Mouse (Mus musculus) kidney, postnatal 14 days (tissue): Measurements from ENCODE around the gene Plxdc1.

Experiments used
- DNase-seq: peaks from one replicate; pipeline ENCODE4 v3.0.0; 2022; ENCODE audit warnings: mixed read lengths

The Plxdc1 gene

GRCm38 (mm10) chr11:97985727-97986677 is at the start of gene Plxdc1:
Gene Plxdc1, minus strand, starts transcription at chr11:97986444.
- peak; percentile 51 for DNase-seq

DNA sequence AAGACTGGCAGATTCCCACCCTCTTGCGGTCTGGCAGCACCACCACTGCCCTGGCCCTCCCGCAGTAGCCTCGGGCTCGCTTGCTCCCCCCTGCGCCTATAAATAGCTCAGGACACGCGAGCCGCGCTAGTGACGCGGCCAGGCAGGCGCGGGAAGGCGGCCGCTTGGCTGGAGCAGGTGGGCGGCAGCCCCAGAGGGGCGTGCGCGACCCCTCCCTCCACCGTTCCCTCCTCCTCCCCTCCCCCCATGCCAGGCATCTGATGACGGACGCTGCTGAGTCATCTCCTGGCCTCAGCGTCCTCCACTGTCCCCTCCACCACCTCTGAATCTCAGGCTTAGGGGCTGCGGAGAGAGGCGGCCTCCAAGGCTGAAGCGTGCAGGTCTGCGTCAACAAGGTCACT is 49.7 kb upstream of the Plxdc1 start:
- DNase-seq = peak; percentile 32

GRCm38 (mm10) chr11:98034840-98035239 is 48.6 kb upstream of the Plxdc1 start:
- DNase-seq = no peak

DNA sequence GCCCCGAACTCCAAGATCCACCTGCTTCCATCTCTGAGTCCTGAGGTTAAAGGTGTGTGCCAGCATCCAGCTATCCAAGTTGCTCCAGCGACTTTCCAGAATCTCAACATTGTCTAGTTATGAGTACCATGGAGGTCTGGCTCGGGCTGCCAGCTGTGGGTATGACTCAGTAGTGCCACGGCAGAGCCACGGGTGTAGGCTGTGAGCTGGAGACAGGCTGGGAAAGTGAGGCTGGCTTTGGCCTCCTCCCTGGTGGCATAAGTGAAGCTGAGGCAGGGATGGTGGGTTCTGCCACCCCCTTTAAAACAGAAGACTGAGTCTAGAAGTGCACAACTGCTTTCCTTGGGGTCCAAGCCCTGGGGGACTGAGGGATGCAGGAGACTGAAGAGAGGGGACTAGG is 47.8 kb upstream of the Plxdc1 start:
- DNase-seq = no peak

- DNase-seq = peak; percentile 82
These were observed 45.2 kb upstream of the Plxdc1 start for GRCm38 (mm10) chr11:98031443-98031770.

DNA sequence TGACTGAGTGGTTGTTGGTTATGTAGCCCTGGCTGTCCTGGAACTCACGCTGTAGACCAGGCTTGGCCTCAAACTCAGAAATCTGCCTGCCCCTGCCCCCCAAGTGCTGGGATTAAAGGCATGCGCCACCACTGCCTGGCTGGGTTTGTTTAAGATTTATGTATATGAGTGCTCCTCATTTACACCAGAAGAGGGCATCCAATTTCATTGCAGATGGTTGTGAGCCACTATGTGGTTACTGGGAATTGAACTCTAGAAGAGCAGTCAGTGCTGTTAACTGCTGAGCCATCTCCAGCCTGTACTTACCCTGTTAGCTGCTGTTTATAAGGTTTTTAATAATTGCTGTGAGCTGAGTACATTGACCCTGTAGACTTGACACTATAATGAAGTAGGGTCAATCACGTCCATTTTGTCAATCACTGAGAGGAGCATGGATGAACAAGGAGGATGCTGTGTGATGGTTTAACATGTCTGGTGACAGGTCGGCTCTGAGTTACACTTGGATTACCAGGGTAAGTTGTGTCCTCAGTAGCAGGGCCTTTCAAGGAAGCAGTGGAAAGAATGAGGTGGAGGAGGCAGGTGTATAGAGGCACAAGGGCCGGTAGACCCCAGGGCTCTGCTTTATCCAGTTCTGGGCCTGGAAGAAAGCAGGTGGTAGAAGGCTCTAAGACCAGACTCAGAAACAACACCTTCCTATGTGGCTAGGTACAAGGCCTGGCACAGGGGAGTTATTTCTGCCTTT is 44.6 kb upstream of the Plxdc1 start:
- DNase-seq = no peak

DNA sequence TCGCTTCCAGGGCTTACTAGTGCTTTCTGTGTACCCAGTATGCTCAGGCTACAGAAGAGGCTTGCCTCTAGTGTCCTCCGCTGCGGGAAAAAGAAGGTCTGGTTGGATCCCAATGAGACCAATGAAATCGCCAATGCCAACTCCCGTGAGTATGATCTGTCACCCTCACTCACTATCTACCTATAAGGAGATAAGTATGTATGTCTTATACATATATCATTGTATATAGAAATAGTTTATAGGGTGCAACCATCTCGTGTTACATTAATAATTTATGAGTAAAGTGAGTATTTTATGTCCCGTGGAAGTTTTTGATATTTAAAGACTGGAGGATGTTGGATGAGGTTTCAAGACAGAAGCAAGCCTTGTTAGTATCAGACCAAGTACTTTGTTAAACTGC is 41.5 kb upstream of the Plxdc1 start:
- no peak for DNase-seq

- DNase-seq = no peak
These were observed 41.0 kb upstream of the Plxdc1 start for GRCm38 (mm10) chr11:98027297-98027688.

DNA sequence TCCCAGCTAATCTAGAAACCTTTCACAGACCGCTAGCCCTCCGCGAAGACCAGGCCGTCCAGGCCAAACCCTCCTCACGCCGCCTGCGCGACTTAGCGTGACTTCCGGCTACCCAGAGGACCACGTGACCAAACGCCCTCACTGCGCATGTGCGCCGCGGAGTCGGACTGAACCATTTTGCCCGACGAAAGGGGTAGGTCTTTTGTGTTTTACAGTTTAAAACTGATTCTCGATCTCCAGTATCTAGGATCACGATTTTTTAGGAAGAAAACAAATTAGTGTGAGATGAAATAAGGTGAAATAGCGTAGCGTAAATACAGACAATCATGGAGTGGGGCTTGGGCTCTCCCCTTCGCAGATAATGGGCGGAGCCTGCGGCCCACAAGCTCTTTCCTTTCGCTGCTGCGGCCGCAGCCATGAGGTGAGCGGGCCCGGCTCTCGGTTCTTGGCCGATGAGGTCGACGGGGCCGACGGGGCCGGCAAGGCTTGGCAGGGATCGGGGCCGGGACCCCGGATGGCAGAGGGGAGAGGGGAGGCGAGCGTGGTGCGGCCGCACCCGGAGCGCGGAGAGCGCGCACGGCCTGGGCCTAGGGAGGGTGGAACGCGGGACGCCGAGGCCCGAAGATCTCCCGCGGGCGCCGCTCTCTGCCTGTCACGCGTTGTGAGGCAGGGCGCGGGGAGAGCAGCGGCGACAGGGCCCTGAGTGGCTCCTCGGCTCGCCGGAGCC is 40.5 kb upstream of the Plxdc1 start, which contains the start of gene Rpl19:
Gene Rpl19 (plus strand): TSS at position 141 of the 727 bp plus-strand sequence.
- DNase-seq = peak; percentile 95

DNA sequence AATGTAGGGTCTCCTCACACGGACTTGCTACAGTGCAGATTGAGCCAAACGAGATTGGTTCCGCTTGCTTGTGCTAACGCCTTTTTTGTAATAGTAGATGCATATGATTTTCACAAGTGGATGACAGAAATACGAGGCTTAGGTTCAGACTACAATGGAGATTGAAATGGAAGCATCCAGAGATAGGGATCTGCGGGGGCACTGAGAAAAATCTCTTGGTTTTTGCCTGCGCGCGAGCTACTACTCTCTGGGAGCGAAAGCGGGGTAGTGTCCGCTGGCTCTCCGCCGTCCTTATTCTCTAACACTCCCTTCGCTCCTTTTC is 40.0 kb upstream of the Plxdc1 start:
- DNase-seq = no peak

DNA sequence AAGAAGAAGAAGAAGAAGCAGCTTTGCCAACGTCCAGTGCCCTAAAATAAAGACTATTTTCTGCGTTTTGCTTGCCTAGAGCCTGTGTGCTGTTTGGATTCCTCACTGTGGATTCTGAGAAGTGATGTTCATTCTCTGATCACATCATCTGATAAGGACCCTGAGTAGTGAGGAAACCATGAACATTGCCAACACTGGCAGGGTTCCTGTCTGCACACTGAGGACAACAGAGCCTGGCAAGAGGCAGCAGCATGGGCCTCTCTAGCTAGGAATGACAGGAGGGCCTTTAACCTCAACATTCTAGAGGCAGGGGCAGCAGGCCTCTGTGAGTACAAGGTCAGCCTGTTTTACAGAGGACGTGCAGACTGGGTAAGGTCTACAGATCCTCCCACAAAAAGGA is 38.3 kb upstream of the Plxdc1 start:
- no peak for DNase-seq

GRCm38 (mm10) chr11:98022555-98023371 is 36.5 kb upstream of the Plxdc1 start, which contains the start of gene Cacnb1:
Gene Cacnb1, minus strand, starts transcription at chr11:98023034.
- DNase-seq = peak; percentile 82

DNA sequence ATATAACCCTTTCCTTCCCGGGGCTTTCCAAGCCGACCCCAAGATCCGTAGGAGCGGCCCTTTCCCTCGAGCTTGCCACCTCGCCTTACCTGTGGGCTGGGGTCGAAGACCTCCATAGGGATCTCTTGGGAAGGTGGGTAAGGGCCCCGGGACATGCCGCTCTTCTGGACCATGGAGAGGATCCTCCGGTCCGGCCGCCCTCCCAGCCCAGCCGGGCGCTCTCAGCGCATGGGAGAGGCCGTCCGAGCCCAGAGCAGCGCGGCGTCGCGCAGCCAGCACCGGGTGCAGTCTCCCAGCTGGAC is 36.0 kb upstream of the Plxdc1 start:
- DNase-seq = no peak

- DNase-seq = peak; percentile 31
These were observed 35.5 kb upstream of the Plxdc1 start for GRCm38 (mm10) chr11:98021565-98022252.

- DNase-seq = no peak
These were observed 34.9 kb upstream of the Plxdc1 start for GRCm38 (mm10) chr11:98021118-98021517.

GRCm38 (mm10) chr11:98020710-98021109 is 34.5 kb upstream of the Plxdc1 start:
- no peak for DNase-seq

GRCm38 (mm10) chr11:98019883-98020610 is 33.8 kb upstream of the Plxdc1 start:
- DNase-seq = no peak

GRCm38 (mm10) chr11:98018858-98019641 is 32.8 kb upstream of the Plxdc1 start:
- DNase-seq = peak; percentile 29

- DNase-seq = no peak
These were observed 32.0 kb upstream of the Plxdc1 start for GRCm38 (mm10) chr11:98018222-98018621.

GRCm38 (mm10) chr11:98016824-98017223 is 30.6 kb upstream of the Plxdc1 start:
- no peak for DNase-seq
